Mouse (Mus musculus): ENCODE data around the gene Olfr374. TPM values are rescaled to one million over a fixed set of nuclear protein-coding genes. Genes with fewer than 3 reads are reported as not detected.

Olfr374 gene
- polyA plus RNA-seq, 1 experiment from 2014 or later = not detected

DNA sequence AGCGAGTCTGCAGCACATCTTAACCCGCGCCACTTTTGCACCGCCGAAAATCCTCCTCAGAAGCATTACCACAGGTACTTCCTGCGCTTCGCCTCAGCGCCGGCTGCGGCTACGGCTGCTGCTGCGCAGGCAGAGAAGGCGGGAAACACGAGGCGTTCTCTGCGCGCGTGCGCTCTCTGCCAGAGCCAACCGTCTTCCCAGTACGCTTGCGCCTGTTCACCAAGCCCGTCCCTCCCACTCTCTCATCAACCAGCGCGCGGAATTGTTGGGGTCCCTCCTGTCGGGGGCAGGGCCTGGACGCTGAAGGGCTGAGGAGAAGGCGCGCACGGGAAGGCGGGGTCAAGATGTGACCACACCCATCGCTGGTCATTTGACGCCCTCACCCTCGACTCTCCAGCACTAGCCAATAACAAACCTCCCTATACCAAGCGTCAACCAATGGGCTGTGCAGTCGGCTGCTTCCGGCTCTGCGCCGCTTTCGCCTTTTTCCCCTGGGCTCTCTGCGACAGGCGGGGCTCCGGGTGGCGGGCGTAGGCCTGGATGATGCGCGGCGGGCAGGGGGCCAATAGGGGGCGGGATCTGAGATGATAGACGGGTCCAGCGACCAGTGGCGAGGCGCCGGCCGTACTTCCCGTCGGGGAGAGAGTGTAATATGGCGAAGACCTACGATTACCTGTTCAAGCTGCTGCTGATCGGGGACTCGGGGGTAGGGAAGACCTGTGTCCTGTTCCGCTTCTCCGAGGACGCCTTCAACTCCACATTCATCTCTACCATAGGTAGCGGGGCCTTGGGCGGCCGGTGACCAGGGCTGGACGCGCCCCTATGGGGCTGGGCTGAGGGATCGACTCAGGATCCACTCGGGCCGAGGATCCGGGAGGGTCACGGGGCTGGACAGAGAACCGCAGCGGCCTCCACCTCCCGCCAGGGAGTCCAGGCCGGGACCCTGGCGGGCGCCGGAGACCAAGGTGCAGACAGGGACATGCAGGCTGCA is 54.2 kb downstream of the Olfr374 start, which contains the start of gene Rab8a:
Rab8a (plus strand) TSS at position 494 of the 991 bp plus-strand sequence.
- H3K4me1 ChIP-seq = peaks cover 24% of the 10 kb centered on the region
- no peaks in the 10 kb centered on the region for H3K27me3 ChIP-seq (ENCODE audit: poor library complexity, severe bottlenecking)
- peak within 1 kb of the TSS; percentile 93 for H3K27ac ChIP-seq
- peak; percentile 99 for DNase-seq (ENCODE audit: extremely low spot score, low spot score)
- no peaks in the 10 kb centered on the region for H3K9me3 ChIP-seq
- WGBS = under 1% methylated on average over 82 of the region's 82 CpGs
- peak within 1 kb of the TSS; percentile 98 for H3K4me3 ChIP-seq
- peaks cover 30% of the 10 kb centered on the region for H3K36me3 ChIP-seq (replicated peaks)

DNA sequence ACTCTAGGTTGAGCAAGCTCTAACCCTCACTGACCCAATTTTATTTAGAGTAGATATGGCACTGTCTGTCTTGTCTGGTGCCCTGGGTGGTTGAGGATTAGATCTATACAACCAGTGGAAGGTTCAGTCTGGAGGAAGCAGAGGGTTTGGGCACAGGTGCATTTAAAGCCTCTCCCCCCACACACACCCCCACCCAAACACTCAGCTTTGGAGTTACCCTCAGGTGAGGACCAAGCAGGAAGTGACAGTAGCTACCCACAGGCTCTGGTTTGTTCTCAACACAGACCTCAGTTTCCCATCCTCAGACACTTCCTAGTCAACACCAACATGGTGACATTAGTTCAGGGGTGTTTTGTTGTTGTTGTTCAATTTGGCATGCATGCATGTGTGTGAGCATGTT is 56.0 kb downstream of the Olfr374 start:
- no peaks in the 10 kb centered on the region for H3K9me3 ChIP-seq
- H3K27ac ChIP-seq = no peak overlapping the region
- peak overlapping the region; percentile 98; the same call in 1 of the 2 replicates for H3K4me3 ChIP-seq
- peaks cover 24% of the 10 kb centered on the region for H3K4me1 ChIP-seq
- no peaks in the 10 kb centered on the region for H3K27me3 ChIP-seq (ENCODE audit: poor library complexity, severe bottlenecking)
- H3K36me3 ChIP-seq (replicated peaks) = peaks cover 45% of the 10 kb centered on the region
- DNase-seq (ENCODE audit: extremely low spot score, low spot score) = no peak

Other genes starting within 250 kb of the Olfr374 start
- 4.0 and 4.2 TPM in 2 replicates for gene Zfp709, start 225.0 kb upstream of the Olfr374 start, polyA plus RNA-seq (2016; fragmentation: Nextera tagmentation; extraction: Ambion mirVana)
- gene Zfp882, start 198.4 kb upstream of the Olfr374 start, polyA plus RNA-seq (2016; fragmentation: Nextera tagmentation; extraction: Ambion mirVana) = 7.7 and 8.4 TPM in 2 replicates
- 36.9 and 37.5 TPM in 2 replicates for gene Zfp617, start 198.4 kb upstream of the Olfr374 start, polyA plus RNA-seq (2016; fragmentation: Nextera tagmentation; extraction: Ambion mirVana)
- gene Zfp961, start 156.0 kb upstream of the Olfr374 start, polyA plus RNA-seq (2016; fragmentation: Nextera tagmentation; extraction: Ambion mirVana) = 27.8 and 28.8 TPM in 2 replicates
- 0.32 and 0.45 TPM in 2 replicates for gene Cyp4f18, start 97.4 kb upstream of the Olfr374 start, polyA plus RNA-seq (2016; fragmentation: Nextera tagmentation; extraction: Ambion mirVana)
- not detected in 2 replicates for gene Olfr372, start 65.8 kb upstream of the Olfr374 start, polyA plus RNA-seq (2016; fragmentation: Nextera tagmentation; extraction: Ambion mirVana)
- 0.06 TPM in 1 of 2 replicates, not detected in the other for gene Olfr373, start 23.9 kb upstream of the Olfr374 start, polyA plus RNA-seq (2016; fragmentation: Nextera tagmentation; extraction: Ambion mirVana)
- gene Tpm4, start 27.9 kb downstream of the Olfr374 start, polyA plus RNA-seq (2016; fragmentation: Nextera tagmentation; extraction: Ambion mirVana) = 634 and 649 TPM in 2 replicates
- 138 and 144 TPM in 2 replicates for gene Rab8a, start 54.2 kb downstream of the Olfr374 start, polyA plus RNA-seq (2016; fragmentation: Nextera tagmentation; extraction: Ambion mirVana)
- 0.07 TPM in 1 of 2 replicates, not detected in the other for gene Hsh2d, start 82.6 kb downstream of the Olfr374 start, polyA plus RNA-seq (2016; fragmentation: Nextera tagmentation; extraction: Ambion mirVana)
- not detected in 2 replicates for gene Cib3, start 105.8 kb downstream of the Olfr374 start, polyA plus RNA-seq (2016; fragmentation: Nextera tagmentation; extraction: Ambion mirVana)
- not detected in 2 replicates for gene Gm11034, start 106.6 kb downstream of the Olfr374 start, polyA plus RNA-seq (2016; fragmentation: Nextera tagmentation; extraction: Ambion mirVana)
- gene Fam32a, start 112.7 kb downstream of the Olfr374 start, polyA plus RNA-seq (2016; fragmentation: Nextera tagmentation; extraction: Ambion mirVana) = 77.6 and 80.0 TPM in 2 replicates
- 181 and 183 TPM in 2 replicates for gene Ap1m1, start 133.0 kb downstream of the Olfr374 start, polyA plus RNA-seq (2016; fragmentation: Nextera tagmentation; extraction: Ambion mirVana)
- 36.7 and 41.7 TPM in 2 replicates for gene Gm10282, start 198.2 kb downstream of the Olfr374 start, polyA plus RNA-seq (2016; fragmentation: Nextera tagmentation; extraction: Ambion mirVana)
- 2.6 and 3.0 TPM in 2 replicates for gene Klf2, start 212.0 kb downstream of the Olfr374 start, polyA plus RNA-seq (2016; fragmentation: Nextera tagmentation; extraction: Ambion mirVana)

Measured in forebrain, embryonic 10.5 days (tissue).